Mouse (Mus musculus): ENCODE data around the gene Cpox. TPM values are rescaled to one million over a fixed set of nuclear protein-coding genes. Genes with fewer than 3 reads are reported as not detected.

Gene Cpox
- total and polyA plus RNA-seq, 3 experiments: 266 to 1,587 (median 297) TPM

- no peak for ATAC-seq (ENCODE audit: extremely low read depth, insufficient number of reproducible peaks, low FRiP score, poor library complexity, severe bottlenecking)
Observed at GRCm38 (mm10) chr16:58628968-58629367, 41.1 kb upstream of the Cpox start.

GRCm38 (mm10) chr16:58629736-58630135, 40.4 kb upstream of the Cpox start:
- no peak for ATAC-seq (ENCODE audit: extremely low read depth, insufficient number of reproducible peaks, low FRiP score, poor library complexity, severe bottlenecking)
- DNase-seq (ENCODE audit: low spot score): no peak
- H3K9me3 ChIP-seq (replicated peaks): no peaks in the 10 kb centered on the region

More at GRCm38 (mm10) chr16:58628968-58629367, 41.1 kb upstream of the Cpox start:
- Histone ChIP-seq H3K4me1 (ENCODE audit: insufficient read depth, low read depth, low read length) (peaks cover 52% of the 10 kb centered on the region), H3K9me3 (replicated peaks) (no peaks in the 10 kb centered on the region), H3K36me3 (replicated peaks) (no peaks in the 10 kb centered on the region), H3K27me3 (ENCODE audit: insufficient read depth, low read length) (no peaks in the 10 kb centered on the region), H3K4me3 (ENCODE audit: low read depth, low read length) (no peak overlapping the region)
- TF ChIP-seq POLR2AphosphoS5 (IDR thresholded peaks at IDR 0.05; ENCODE audit: insufficient replicate concordance, low read depth, low read length) (no peak), CTCF (IDR thresholded peaks at IDR 0.05; ENCODE audit: low read depth, low read length) (no peak), GATA2 (IDR thresholded peaks at IDR 0.05; ENCODE audit: borderline replicate concordance, low read depth, low read length) (no peak), TAL1 (conservative IDR thresholded peaks at IDR 0.05; ENCODE audit: low read depth, low read length) (no peak), GATA1 (IDR thresholded peaks at IDR 0.05; ENCODE audit: borderline replicate concordance, low read length) (no peak)
- DNase-seq (ENCODE audit: low spot score): no peak

GRCm38 (mm10) chr16:58635866-58636265, 34.2 kb upstream of the Cpox start:
- peaks cover 24% of the 10 kb centered on the region for H3K4me1 ChIP-seq (ENCODE audit: insufficient read depth, low read depth, low read length)
- H3K9me3 ChIP-seq (replicated peaks): no peaks in the 10 kb centered on the region
- no peak for TF ChIP-seq CTCF (IDR thresholded peaks at IDR 0.05; ENCODE audit: low read depth, low read length)
- no peak for TF ChIP-seq TAL1 (conservative IDR thresholded peaks at IDR 0.05; ENCODE audit: low read depth, low read length)
- DNase-seq (ENCODE audit: low spot score) (no peak), ATAC-seq (ENCODE audit: extremely low read depth, insufficient number of reproducible peaks, low FRiP score, poor library complexity, severe bottlenecking) (no peak)
- H3K4me3 ChIP-seq (ENCODE audit: low read depth, low read length): no peak overlapping the region
- H3K27me3 ChIP-seq (ENCODE audit: insufficient read depth, low read length): no peaks in the 10 kb centered on the region
- H3K36me3 ChIP-seq (replicated peaks): no peaks in the 10 kb centered on the region

More at GRCm38 (mm10) chr16:58629736-58630135, 40.4 kb upstream of the Cpox start:
- Histone ChIP-seq H3K4me3 (ENCODE audit: low read depth, low read length) (no peak overlapping the region), H3K36me3 (replicated peaks) (no peaks in the 10 kb centered on the region), H3K27me3 (ENCODE audit: insufficient read depth, low read length) (no peaks in the 10 kb centered on the region), H3K4me1 (ENCODE audit: insufficient read depth, low read depth, low read length) (peaks cover 54% of the 10 kb centered on the region)
- TF ChIP-seq GATA2 (IDR thresholded peaks at IDR 0.05; ENCODE audit: borderline replicate concordance, low read depth, low read length) (no peak), CTCF (IDR thresholded peaks at IDR 0.05; ENCODE audit: low read depth, low read length) (no peak), POLR2AphosphoS5 (IDR thresholded peaks at IDR 0.05; ENCODE audit: insufficient replicate concordance, low read depth, low read length) (no peak), TAL1 (conservative IDR thresholded peaks at IDR 0.05; ENCODE audit: low read depth, low read length) (no peak), GATA1 (IDR thresholded peaks at IDR 0.05; ENCODE audit: borderline replicate concordance, low read length) (no peak)

- DNase-seq (ENCODE audit: low spot score): no peak
- Histone ChIP-seq H3K4me3 (ENCODE audit: low read depth, low read length) (no peak overlapping the region), H3K36me3 (replicated peaks) (no peaks in the 10 kb centered on the region), H3K9me3 (replicated peaks) (no peaks in the 10 kb centered on the region), H3K27me3 (ENCODE audit: insufficient read depth, low read length) (no peaks in the 10 kb centered on the region), H3K4me1 (ENCODE audit: insufficient read depth, low read depth, low read length) (peaks cover 24% of the 10 kb centered on the region)
- TF ChIP-seq TAL1 (conservative IDR thresholded peaks at IDR 0.05; ENCODE audit: low read depth, low read length): no peak
- no peak for TF ChIP-seq GATA1 (IDR thresholded peaks at IDR 0.05; ENCODE audit: borderline replicate concordance, low read length)
- TF ChIP-seq GATA2 (IDR thresholded peaks at IDR 0.05; ENCODE audit: borderline replicate concordance, low read depth, low read length): no peak
- TF ChIP-seq POLR2AphosphoS5 (IDR thresholded peaks at IDR 0.05; ENCODE audit: insufficient replicate concordance, low read depth, low read length): no peak
- TF ChIP-seq CTCF (IDR thresholded peaks at IDR 0.05; ENCODE audit: low read depth, low read length): no peak
- peak; percentile 75 for ATAC-seq (ENCODE audit: extremely low read depth, insufficient number of reproducible peaks, low FRiP score, poor library complexity, severe bottlenecking)
Observed at GRCm38 (mm10) chr16:58637448-58637847, 32.6 kb upstream of the Cpox start.

GRCm38 (mm10) chr16:58638016-58638415, 32.1 kb upstream of the Cpox start:
- H3K4me1 ChIP-seq (ENCODE audit: insufficient read depth, low read depth, low read length): peaks cover 24% of the 10 kb centered on the region
- ATAC-seq (ENCODE audit: extremely low read depth, insufficient number of reproducible peaks, low FRiP score, poor library complexity, severe bottlenecking): no peak
- H3K9me3 ChIP-seq (replicated peaks): no peaks in the 10 kb centered on the region
- TF ChIP-seq GATA1 (IDR thresholded peaks at IDR 0.05; ENCODE audit: borderline replicate concordance, low read length) (no peak), CTCF (IDR thresholded peaks at IDR 0.05; ENCODE audit: low read depth, low read length) (no peak), TAL1 (conservative IDR thresholded peaks at IDR 0.05; ENCODE audit: low read depth, low read length) (no peak)
- H3K27me3 ChIP-seq (ENCODE audit: insufficient read depth, low read length): no peaks in the 10 kb centered on the region
- no peaks in the 10 kb centered on the region for H3K36me3 ChIP-seq (replicated peaks)
- DNase-seq (ENCODE audit: low spot score): no peak
- H3K4me3 ChIP-seq (ENCODE audit: low read depth, low read length): no peak overlapping the region

- DNase-seq (ENCODE audit: low spot score) (no peak), ATAC-seq (ENCODE audit: extremely low read depth, insufficient number of reproducible peaks, low FRiP score, poor library complexity, severe bottlenecking) (no peak)
Observed at GRCm38 (mm10) chr16:58638689-58639175, 31.4 kb upstream of the Cpox start, which contains the start of gene E330017A01Rik. E330017A01Rik (minus strand) TSS chr16:58638739.

GRCm38 (mm10) chr16:58649979-58650378, 20.1 kb upstream of the Cpox start:
- Histone ChIP-seq H3K27me3 (ENCODE audit: insufficient read depth, low read length) (no peaks in the 10 kb centered on the region), H3K4me1 (ENCODE audit: insufficient read depth, low read depth, low read length) (peaks cover 10% of the 10 kb centered on the region; the same call in 1 of the 2 replicates), H3K36me3 (replicated peaks) (no peaks in the 10 kb centered on the region), H3K9me3 (replicated peaks) (no peaks in the 10 kb centered on the region), H3K4me3 (ENCODE audit: low read depth, low read length) (no peak overlapping the region)
- no peak for ATAC-seq (ENCODE audit: extremely low read depth, insufficient number of reproducible peaks, low FRiP score, poor library complexity, severe bottlenecking)
- TF ChIP-seq TAL1 (conservative IDR thresholded peaks at IDR 0.05; ENCODE audit: low read depth, low read length) (no peak), POLR2AphosphoS5 (IDR thresholded peaks at IDR 0.05; ENCODE audit: insufficient replicate concordance, low read depth, low read length) (no peak), GATA2 (IDR thresholded peaks at IDR 0.05; ENCODE audit: borderline replicate concordance, low read depth, low read length) (no peak), GATA1 (IDR thresholded peaks at IDR 0.05; ENCODE audit: borderline replicate concordance, low read length) (no peak), CTCF (IDR thresholded peaks at IDR 0.05; ENCODE audit: low read depth, low read length) (no peak)
- DNase-seq (ENCODE audit: low spot score): no peak

More at GRCm38 (mm10) chr16:58638689-58639175, 31.4 kb upstream of the Cpox start, which contains the start of gene E330017A01Rik:
- no peaks in the 10 kb centered on the region for H3K9me3 ChIP-seq (replicated peaks)
- peaks cover 24% of the 10 kb centered on the region for H3K4me1 ChIP-seq (ENCODE audit: insufficient read depth, low read depth, low read length)
- no peak for TF ChIP-seq POLR2AphosphoS5 (IDR thresholded peaks at IDR 0.05; ENCODE audit: insufficient replicate concordance, low read depth, low read length)
- TF ChIP-seq GATA1 (IDR thresholded peaks at IDR 0.05; ENCODE audit: borderline replicate concordance, low read length): no peak
- H3K36me3 ChIP-seq (replicated peaks): no peaks in the 10 kb centered on the region
- H3K4me3 ChIP-seq (ENCODE audit: low read depth, low read length): no peak within 1 kb of the TSS
- H3K27me3 ChIP-seq (ENCODE audit: insufficient read depth, low read length): no peaks in the 10 kb centered on the region
